Mouse (Mus musculus) layer of hippocampus, adult 18-20 months (tissue): ENCODE data around the gene Efna5. TPM values are rescaled to one million over a fixed set of nuclear protein-coding genes. Genes with fewer than 3 reads are reported as not detected.

Source experiments
- DNase-seq, 2 experiments: peaks; one replicate each; pipeline ENCODE4 v3.0.0; 2022; ENCODE audit warnings: low spot score in 2 of 2
- total RNA-seq, 2 experiments: library from RNA; stranded (reverse); gene quantifications; 2 replicates each; pipeline ENCODE4 v1.2.3; 2021

The Efna5 gene
- total RNA-seq, 2 experiments from 2014 or later: 8.2 to 9.8 TPM

- no peak for DNase-seq
These were observed 216.4 kb downstream of the Efna5 start for GRCm38 (mm10) chr17:62664709-62665108.

- DNase-seq: no peak
These were observed 219.3 kb downstream of the Efna5 start for GRCm38 (mm10) chr17:62661801-62662200.

- peak; percentile 39 to 71 for DNase-seq
These were observed 221.5 kb downstream of the Efna5 start for GRCm38 (mm10) chr17:62659501-62660175.

- DNase-seq: peak in 1 of 2 experiments; percentile 11
These were observed 223.1 kb downstream of the Efna5 start for GRCm38 (mm10) chr17:62657832-62658630.

- no peak for DNase-seq
These were observed 224.1 kb downstream of the Efna5 start for GRCm38 (mm10) chr17:62657051-62657450.

GRCm38 (mm10) chr17:62656591-62656990, 224.5 kb downstream of the Efna5 start:
- peak; percentile 15 to 58 for DNase-seq

GRCm38 (mm10) chr17:62655819-62656355, 225.2 kb downstream of the Efna5 start:
- no peak for DNase-seq

- DNase-seq: no peak
These were observed 228.7 kb downstream of the Efna5 start for GRCm38 (mm10) chr17:62652451-62652850.

GRCm38 (mm10) chr17:62651696-62652095, 229.4 kb downstream of the Efna5 start:
- no peak for DNase-seq

- DNase-seq: peak in 1 of 2 experiments; percentile 21
These were observed 231.7 kb downstream of the Efna5 start for GRCm38 (mm10) chr17:62649293-62649950.

GRCm38 (mm10) chr17:62646836-62647235, 234.3 kb downstream of the Efna5 start:
- DNase-seq: no peak

GRCm38 (mm10) chr17:62642447-62643145, 238.5 kb downstream of the Efna5 start:
- DNase-seq: no peak

- DNase-seq: no peak
These were observed 240.5 kb downstream of the Efna5 start for GRCm38 (mm10) chr17:62640654-62641053.

- no peak for DNase-seq
These were observed 244.2 kb downstream of the Efna5 start for GRCm38 (mm10) chr17:62636896-62637295.

GRCm38 (mm10) chr17:62634937-62635336, 246.2 kb downstream of the Efna5 start:
- DNase-seq: no peak

- no peak for DNase-seq
These were observed 252.6 kb downstream of the Efna5 start for GRCm38 (mm10) chr17:62628474-62628873.

GRCm38 (mm10) chr17:62627508-62627907, 253.6 kb downstream of the Efna5 start:
- no peak for DNase-seq

GRCm38 (mm10) chr17:62625646-62626020, 255.5 kb downstream of the Efna5 start:
- no peak for DNase-seq

- DNase-seq: no peak
These were observed 256.1 kb downstream of the Efna5 start for GRCm38 (mm10) chr17:62624804-62625645.

- DNase-seq: no peak
These were observed 257.9 kb downstream of the Efna5 start for GRCm38 (mm10) chr17:62623224-62623623.
